Mouse (Mus musculus) liver, embryonic 14.5 days (tissue): ENCODE measurements at regions not wholly inside any gene's neighbourhood (a gene's known extent, or its start where the extent isn't known, plus 50 kb on each side); places are given as distances from the start of the nearest gene placed in this dataset.
A peak's percentile ranks its signal among the peaks of the same experiment; 100 is the strongest.
"Not testable (repeated sequence)": the region's sequence is repeated elsewhere in the genome, so short reads cannot be mapped to it uniquely, and the experiment has no call there.

Experiments used
- ATAC-seq: fragments of 200-750 bp; cut with Nextera tagmentation; 2 replicates; pipeline ENCODE4 v1.8.0; 2017; ENCODE audit warnings: moderate number of reproducible peaks, mild to moderate bottlenecking, moderate library complexity; ENCODE audit not compliant: insufficient read depth
- DNase-seq, 3 experiments: peaks; one replicate each; pipeline ENCODE4 v3.0.0-alpha.2; 2012 to 2013; ENCODE audit warnings: low read depth in 3 of 3, low spot score in 3 of 3
- H3K27ac ChIP-seq: fragments of 300-500 bp; sonication (generic); 2 replicates; pipeline ENCODE4 v1.5.1; 2014; ENCODE audit warnings: moderate library complexity, mild to moderate bottlenecking, control low read depth, inconsistent platforms
- H3K27me3 ChIP-seq: fragments of 300-500 bp; sonication (generic); 2 replicates; pipeline ENCODE4 v1.6.1; 2014; ENCODE audit warnings: mild to moderate bottlenecking, low read length, moderate library complexity; ENCODE audit not compliant: control insufficient read depth, insufficient read depth
- H3K36me3 ChIP-seq: fragments of 300-500 bp; sonication (generic); replicated peaks from 2 replicates; pipeline ENCODE4 v1.6.1; 2014; ENCODE audit warnings: low read depth; ENCODE audit not compliant: control insufficient read depth, insufficient read depth
- H3K4me1 ChIP-seq, 2 experiments: fragments of 200-500 bp in 1 of 2; fragments of 300-500 bp in 1 of 2; sonication (generic) in 1 of 2; replicated peaks; 2 replicates each; pipeline ENCODE4 v1.6.1; 2012 to 2014; ENCODE audit warnings: antibody characterized with exemption in 1 of 2, inconsistent platforms in 1 of 2, low read length in 1 of 2; ENCODE audit not compliant: control insufficient read depth in 2 of 2, insufficient read depth in 2 of 2
- H3K4me2 ChIP-seq: fragments of 300-500 bp; sonication (generic); 2 replicates; pipeline ENCODE4 v1.6.1; 2014; ENCODE audit warnings: low read depth, mild to moderate bottlenecking, control low read depth, moderate library complexity
- H3K4me3 ChIP-seq, 2 experiments: fragments of 200-500 bp in 1 of 2; fragments of 300-500 bp in 1 of 2; sonication (generic) in 1 of 2; 2 replicates each; pipeline ENCODE4 v1.5.1; 2012 to 2014; ENCODE audit warnings: low read depth in 2 of 2, low read length in 2 of 2, mild to moderate bottlenecking in 2 of 2, control low read depth in 1 of 2, inconsistent platforms in 1 of 2, moderate library complexity in 1 of 2; ENCODE audit not compliant: insufficient read depth in 1 of 2
- H3K9ac ChIP-seq: fragments of 300-500 bp; sonication (generic); replicated peaks from 2 replicates; pipeline ENCODE4 v1.6.1; 2014; ENCODE audit warnings: mild to moderate bottlenecking, control low read depth, moderate library complexity
- H3K9me3 ChIP-seq: fragments of 300-500 bp; sonication (generic); 2 replicates; pipeline ENCODE4 v1.6.1; 2016; ENCODE audit warnings: low read length, mixed read lengths; ENCODE audit not compliant: control insufficient read depth
- CTCF ChIP-seq: IDR thresholded peaks from 2 replicates; pipeline ENCODE4 v1.5.1; 2016; ENCODE audit warnings: antibody characterized with exemption, low read depth, control low read depth
- EP300 ChIP-seq: IDR thresholded peaks from 2 replicates; pipeline ENCODE4 v1.6.1; 2016; ENCODE audit warnings: antibody characterized with exemption, low read depth
- WGBS: fragments of 180-500 bp; shearing (Covaris S2); extraction: QIAGEN DNeasy Blood & Tissue Kit; methylation state at CpG from one replicate; pipeline ENCODE4 v1.1.7; 2014; ENCODE audit not compliant: insufficient replicate concordance; 5-methylcytosine and 5-hydroxymethylcytosine counted together

- 46% methylated on average over 7 of the region's 7 CpGs for WGBS
- Histone ChIP-seq H3K9me3 (no peaks in the 10 kb centered on the region), H3K27me3 (no peaks in the 10 kb centered on the region), H3K9ac (no peak overlapping the region), H3K36me3 (no peaks in the 10 kb centered on the region), H3K4me2 (no peak overlapping the region), H3K27ac (no peak overlapping the region), H3K4me1 (no peaks in the 10 kb centered on the region), H3K4me3 (no peak overlapping the region)
- DNase-seq (no peak), ATAC-seq (no peak)
- no peak for TF ChIP-seq EP300
- no peak for TF ChIP-seq CTCF
Measured at GRCm38 (mm10) chr7:73657283-73657682, 82.8 kb upstream of the Fam174b start.

GRCm38 (mm10) chr7:73656424-73656795 lies 83.7 kb upstream of the Fam174b start:
- 82% methylated on average over 16 of the region's 16 CpGs for WGBS
- H3K27ac ChIP-seq, H3K4me3 ChIP-seq, H3K9ac ChIP-seq, H3K4me1 ChIP-seq, H3K4me2 ChIP-seq, DNase-seq, ATAC-seq, H3K9me3 ChIP-seq, H3K27me3 ChIP-seq, H3K36me3 ChIP-seq: not testable (repeated sequence)

- no peak overlapping the region for H3K27ac ChIP-seq
- ATAC-seq: no peak
- no peak overlapping the region for H3K9ac ChIP-seq
- DNase-seq: peak in 2 of 3 experiments; percentile 9 to 11
- H3K9me3 ChIP-seq: no peaks in the 10 kb centered on the region
- H3K27me3 ChIP-seq: no peaks in the 10 kb centered on the region
- no peaks in the 10 kb centered on the region for H3K4me1 ChIP-seq
- H3K36me3 ChIP-seq: no peaks in the 10 kb centered on the region
- WGBS: 16% methylated on average over 5 of the region's 5 CpGs
- no peak overlapping the region for H3K4me2 ChIP-seq
- TF ChIP-seq CTCF: peak; percentile 73
- TF ChIP-seq EP300: no peak
- H3K4me3 ChIP-seq: no peak overlapping the region
Measured at GRCm38 (mm10) chr7:73655787-73656423, 84.2 kb upstream of the Fam174b start.

DNA sequence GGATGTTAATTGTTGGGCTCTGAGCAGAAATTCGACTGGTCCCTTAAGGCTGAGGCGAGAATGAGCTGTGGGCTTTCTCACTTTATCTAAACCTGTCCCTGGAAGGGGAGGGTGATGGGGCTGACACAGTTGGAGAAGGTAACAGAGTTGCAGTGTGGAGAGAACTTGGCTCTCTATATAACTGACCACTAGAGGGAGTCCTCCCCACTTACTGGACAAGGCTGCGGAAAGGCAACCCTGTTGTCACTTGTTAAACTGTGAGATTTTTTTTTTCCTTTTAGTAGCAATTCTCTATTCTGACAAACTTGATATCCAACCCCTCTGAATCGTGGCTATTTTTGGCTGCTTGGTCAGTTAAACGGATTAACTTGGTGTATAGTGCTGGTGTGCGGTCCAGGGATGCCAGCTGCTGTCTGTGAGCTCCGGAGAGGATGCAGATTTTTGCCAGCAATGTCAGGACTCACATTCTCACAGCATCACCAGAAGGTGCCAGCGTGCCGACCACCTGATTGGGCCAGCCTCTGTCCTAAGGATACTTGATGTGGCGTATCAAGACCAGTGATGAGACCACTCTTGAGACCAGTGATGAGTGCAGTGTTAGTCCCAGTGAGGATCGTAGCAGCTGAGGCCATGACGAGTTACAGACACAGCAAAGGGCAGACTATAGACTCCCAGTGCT lies 85.8 kb upstream of the Fam174b start:
- DNase-seq: peak in 2 of 3 experiments; percentile 15 to 17
- ATAC-seq: no peak
- WGBS: 33% methylated on average over 12 of the region's 12 CpGs
- H3K4me1 ChIP-seq: no peaks in the 10 kb centered on the region
- H3K9ac ChIP-seq: no peak overlapping the region
- no peak overlapping the region for H3K4me3 ChIP-seq
- no peak overlapping the region for H3K4me2 ChIP-seq
- no peaks in the 10 kb centered on the region for H3K9me3 ChIP-seq
- H3K36me3 ChIP-seq: no peaks in the 10 kb centered on the region
- H3K27me3 ChIP-seq: no peaks in the 10 kb centered on the region
- no peak overlapping the region for H3K27ac ChIP-seq
- peak; percentile 78 for TF ChIP-seq CTCF
- no peak for TF ChIP-seq EP300

- no peaks in the 10 kb centered on the region for H3K9me3 ChIP-seq
- no peak for TF ChIP-seq CTCF
- 64% methylated on average over 6 of the region's 6 CpGs for WGBS
- no peak overlapping the region for H3K4me3 ChIP-seq
- DNase-seq (no peak), ATAC-seq (no peak)
- no peak overlapping the region for H3K9ac ChIP-seq
- no peaks in the 10 kb centered on the region for H3K36me3 ChIP-seq
- H3K27ac ChIP-seq: no peak overlapping the region
- no peaks in the 10 kb centered on the region for H3K4me1 ChIP-seq
- H3K4me2 ChIP-seq: no peak overlapping the region
- no peaks in the 10 kb centered on the region for H3K27me3 ChIP-seq
Measured at GRCm38 (mm10) chr7:73650909-73651308, 89.2 kb upstream of the Fam174b start.
